Mouse (Mus musculus) heart, embryonic 14.5 days (tissue): ENCODE results near the gene Gpc5. TPM values are rescaled to one million over a fixed set of nuclear protein-coding genes. Genes with fewer than 3 reads are reported as not detected.
"Not testable (repeated sequence)": the region's sequence is repeated elsewhere in the genome, so short reads cannot be mapped to it uniquely, and the experiment has no call there.

ENCODE experiments used
- ATAC-seq: fragments of 200-750 bp; cut with Nextera tagmentation; 2 replicates; pipeline ENCODE4 v1.8.0; 2017; ENCODE audit warnings: low read depth, moderate TSS enrichment; ENCODE audit not compliant: insufficient number of reproducible peaks, insufficient read depth, low FRiP score
- H3K27ac ChIP-seq, 2 experiments: fragments of 200-500 bp in 1 of 2; fragments of 300-500 bp in 1 of 2; sonication (generic) in 1 of 2; replicated peaks in 1 of 2; 2 replicates each; pipeline ENCODE4 v1.5.1; 2012 to 2014; ENCODE audit warnings: low read depth in 2 of 2, low read length in 2 of 2, control low read depth in 1 of 2, mild to moderate bottlenecking in 1 of 2, mixed read lengths in 1 of 2; ENCODE audit not compliant: control insufficient read depth in 1 of 2, insufficient read depth in 1 of 2
- H3K27me3 ChIP-seq: fragments of 300-500 bp; sonication (generic); 2 replicates; pipeline ENCODE4 v1.6.1; 2014; ENCODE audit warnings: mild to moderate bottlenecking, low read length, control low read depth; ENCODE audit not compliant: control insufficient read depth, insufficient read depth
- H3K36me3 ChIP-seq: fragments of 300-500 bp; sonication (generic); 2 replicates; pipeline ENCODE4 v1.6.1; 2014; ENCODE audit warnings: mild to moderate bottlenecking, control low read depth, low read length, mixed read lengths; ENCODE audit not compliant: control insufficient read depth, insufficient read depth
- H3K4me1 ChIP-seq, 2 experiments: fragments of 200-500 bp in 1 of 2; fragments of 300-500 bp in 1 of 2; sonication (generic) in 1 of 2; 2 replicates each; pipeline ENCODE4 v1.6.1; 2012 to 2014; ENCODE audit warnings: low read length in 2 of 2, control low read depth in 1 of 2, mixed read lengths in 1 of 2; ENCODE audit not compliant: control insufficient read depth in 2 of 2, insufficient read depth in 2 of 2
- H3K4me2 ChIP-seq: fragments of 300-500 bp; sonication (generic); 2 replicates; pipeline ENCODE4 v1.6.1; 2014; ENCODE audit warnings: mild to moderate bottlenecking, low read length
- H3K4me3 ChIP-seq, 2 experiments: fragments of 200-500 bp in 1 of 2; fragments of 300-500 bp in 1 of 2; sonication (generic) in 1 of 2; 2 replicates each; pipeline ENCODE4 v1.5.1; 2012 to 2014; ENCODE audit warnings: low read length in 2 of 2, mild to moderate bottlenecking in 2 of 2, control low read depth in 1 of 2, low read depth in 1 of 2, moderate library complexity in 1 of 2; ENCODE audit not compliant: control insufficient read depth in 1 of 2, insufficient read depth in 1 of 2
- H3K9ac ChIP-seq: fragments of 300-500 bp; sonication (generic); 2 replicates; pipeline ENCODE4 v1.6.1; 2014; ENCODE audit warnings: mild to moderate bottlenecking, low read length
- H3K9me3 ChIP-seq: fragments of 300-500 bp; sonication (generic); 2 replicates; pipeline ENCODE4 v1.6.1; 2016; ENCODE audit warnings: low read length, control low read depth; ENCODE audit not compliant: control insufficient read depth
- WGBS: fragments of 180-500 bp; shearing (Covaris S2); extraction: QIAGEN DNeasy Blood & Tissue Kit; methylation state at CpG from one replicate; pipeline ENCODE4 v1.1.7; 2014; 5-methylcytosine and 5-hydroxymethylcytosine counted together
- polyA plus RNA-seq: library from polyadenylated mRNA; unstranded; fragments of >200 nt; fragmentation: Nextera tagmentation; extraction: Ambion mirVana; gene quantifications from 2 replicates; pipeline ENCODE4 v1.2.1, GENCODE M21; 2014

Gpc5 gene
- polyA plus RNA-seq, 1 experiment from 2014 or later, result 0.32 TPM

DNA sequence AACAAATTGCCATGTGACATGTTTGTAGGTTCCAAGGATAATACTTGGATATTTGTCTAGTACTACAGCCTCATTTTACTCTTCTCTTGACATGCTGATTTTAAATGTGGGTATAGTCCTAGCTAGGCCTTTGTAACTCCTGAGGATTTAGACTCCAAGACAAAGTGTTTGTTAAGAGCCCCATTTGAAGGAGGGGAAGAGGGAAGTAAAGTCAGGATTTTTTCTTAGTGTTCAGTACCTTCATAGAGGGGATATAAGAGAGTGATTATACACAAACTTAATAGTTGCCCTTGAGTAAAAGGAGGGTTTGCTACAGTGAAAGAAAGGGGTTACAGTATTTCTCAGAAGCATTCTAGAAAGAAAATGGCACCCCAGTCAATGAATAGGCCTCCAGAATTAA lies 42.2 kb upstream of the Gpc5 start:
- Histone ChIP-seq H3K4me3 (no peak overlapping the region), H3K27me3 (no peaks in the 10 kb centered on the region), H3K27ac (no peak overlapping the region), H3K9me3 (no peaks in the 10 kb centered on the region), H3K4me2 (no peak overlapping the region), H3K36me3 (peaks cover 41% of the 10 kb centered on the region), H3K4me1 (peaks cover 0 to 8% of the 10 kb centered on the region in 2 experiments; a peak in 2 of 4 replicates), H3K9ac (no peak overlapping the region)
- ATAC-seq, result no peak

GRCm38 (mm10) chr14:115051106-115051760 lies 40.8 kb upstream of the Gpc5 start:
- ATAC-seq, result no peak
- no peak overlapping the region for H3K27ac ChIP-seq

GRCm38 (mm10) chr14:115052371-115052770 lies 39.6 kb upstream of the Gpc5 start:
- no peaks in the 10 kb centered on the region; a peak in 1 of 4 replicates for H3K4me1 ChIP-seq
- H3K9ac ChIP-seq, result no peak overlapping the region
- no peak overlapping the region for H3K4me2 ChIP-seq
- 87% methylated on average over 4 of the region's 4 CpGs for WGBS
- H3K27me3 ChIP-seq, result no peaks in the 10 kb centered on the region
- no peak overlapping the region for H3K27ac ChIP-seq
- no peak for ATAC-seq
- no peaks in the 10 kb centered on the region for H3K9me3 ChIP-seq
- no peak overlapping the region for H3K4me3 ChIP-seq
- peaks cover 16% of the 10 kb centered on the region for H3K36me3 ChIP-seq

More at GRCm38 (mm10) chr14:115051106-115051760, 40.8 kb upstream of the Gpc5 start:
- H3K9ac ChIP-seq, result no peak overlapping the region
- H3K9me3 ChIP-seq, result no peaks in the 10 kb centered on the region
- WGBS, result 73% methylated on average over 5 of the region's 5 CpGs
- no peak overlapping the region for H3K4me3 ChIP-seq
- H3K36me3 ChIP-seq, result peaks cover 27% of the 10 kb centered on the region
- H3K27me3 ChIP-seq, result no peaks in the 10 kb centered on the region
- H3K4me1 ChIP-seq, result no peaks in the 10 kb centered on the region; a peak in 1 of 4 replicates
- no peak overlapping the region for H3K4me2 ChIP-seq

GRCm38 (mm10) chr14:115054252-115054651 lies 37.8 kb upstream of the Gpc5 start:
- Histone ChIP-seq H3K9ac (no peak overlapping the region), H3K4me1 (no peaks in the 10 kb centered on the region; a peak in 1 of 4 replicates), H3K4me3 (no peak overlapping the region), H3K27me3 (no peaks in the 10 kb centered on the region), H3K4me2 (no peak overlapping the region), H3K36me3 (no peaks in the 10 kb centered on the region; the same call in 1 of the 2 replicates), H3K27ac (no peak overlapping the region), H3K9me3 (no peaks in the 10 kb centered on the region)
- 89% methylated on average over 4 of the region's 4 CpGs for WGBS
- no peak for ATAC-seq

- 85% methylated on average over 4 of the region's 4 CpGs for WGBS
- Histone ChIP-seq H3K27ac (no peak overlapping the region), H3K9me3 (no peaks in the 10 kb centered on the region), H3K4me3 (no peak overlapping the region), H3K4me2 (no peak overlapping the region), H3K9ac (no peak overlapping the region), H3K36me3 (no peaks in the 10 kb centered on the region; the same call in 1 of the 2 replicates), H3K4me1 (no peaks in the 10 kb centered on the region), H3K27me3 (no peaks in the 10 kb centered on the region)
- no peak for ATAC-seq
Observed at GRCm38 (mm10) chr14:115057524-115057923, 34.5 kb upstream of the Gpc5 start.

DNA sequence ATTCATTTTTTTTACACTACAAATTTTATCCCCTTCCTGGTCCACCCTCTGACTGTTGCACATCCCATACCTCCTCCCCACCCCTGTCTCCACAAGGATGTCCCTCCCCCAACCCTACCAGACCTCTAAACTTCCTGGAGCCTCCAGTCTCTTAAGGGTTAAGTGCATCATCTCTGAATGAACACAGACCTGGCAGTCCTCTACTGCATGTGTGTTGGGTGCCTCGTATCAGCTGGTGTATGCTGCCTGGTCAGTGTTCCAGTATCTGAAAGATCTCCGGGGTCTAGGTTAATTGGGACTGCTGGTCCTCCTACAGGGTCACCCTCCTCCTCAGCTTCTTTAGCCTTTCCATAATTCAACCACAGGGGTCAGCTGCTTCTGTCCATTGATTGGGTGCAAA lies 25.9 kb upstream of the Gpc5 start:
- WGBS, result 65% methylated on average over 2 of the region's 2 CpGs
- not testable (repeated sequence) for H3K9ac ChIP-seq, H3K27me3 ChIP-seq, H3K27ac ChIP-seq, H3K4me2 ChIP-seq, ATAC-seq, H3K4me3 ChIP-seq, H3K9me3 ChIP-seq, H3K36me3 ChIP-seq, H3K4me1 ChIP-seq

DNA sequence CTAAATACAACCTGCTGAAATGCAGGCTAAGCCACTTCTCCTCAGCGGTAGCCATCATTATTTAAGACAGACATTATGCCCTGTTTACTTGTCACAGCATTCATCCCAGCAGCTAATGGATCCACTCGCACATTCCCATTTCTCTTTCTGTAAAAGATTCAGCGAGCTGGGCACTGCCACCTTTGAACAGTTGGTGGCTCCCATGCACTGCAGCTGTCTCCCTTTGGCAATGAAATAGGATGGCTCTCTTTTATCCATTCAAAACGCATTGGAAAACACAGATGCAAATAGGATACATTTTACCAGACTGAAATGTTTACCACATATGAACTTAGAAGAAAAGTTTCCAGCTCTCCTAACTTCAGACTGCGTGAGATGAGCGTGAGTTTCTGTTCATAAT lies 21.5 kb upstream of the Gpc5 start:
- H3K9ac ChIP-seq, result no peak overlapping the region
- H3K4me2 ChIP-seq, result no peak overlapping the region
- no peak overlapping the region for H3K27ac ChIP-seq
- no peak for ATAC-seq
- no peaks in the 10 kb centered on the region for H3K4me1 ChIP-seq
- H3K27me3 ChIP-seq, result no peaks in the 10 kb centered on the region
- WGBS, result 38% methylated on average over 6 of the region's 6 CpGs
- no peak overlapping the region for H3K4me3 ChIP-seq
- H3K36me3 ChIP-seq, result no peaks in the 10 kb centered on the region
- no peaks in the 10 kb centered on the region for H3K9me3 ChIP-seq

DNA sequence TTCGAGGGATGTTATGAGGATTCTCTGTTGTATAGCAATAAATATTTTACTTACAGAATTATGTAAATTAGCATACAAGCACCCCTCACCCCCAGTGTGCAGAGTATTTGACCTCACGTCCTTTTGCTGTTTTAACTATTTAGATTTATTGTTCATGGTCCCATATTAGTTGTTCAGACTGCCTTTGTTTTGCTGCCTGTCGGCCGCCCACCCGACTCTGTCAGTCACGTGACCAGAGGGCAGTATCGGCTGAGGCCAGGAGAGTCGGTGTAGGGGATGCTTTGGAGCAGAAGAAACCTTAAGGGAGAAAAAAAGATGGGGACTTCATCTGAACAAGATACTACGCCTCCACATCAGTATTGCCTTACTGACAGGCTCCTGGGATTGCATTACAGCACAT lies 14.7 kb upstream of the Gpc5 start:
- ATAC-seq, result no peak

More for the DNA sequence above, 14.7 kb upstream of the Gpc5 start:
- no peaks in the 10 kb centered on the region for H3K9me3 ChIP-seq
- no peak overlapping the region for H3K9ac ChIP-seq
- no peak overlapping the region for H3K27ac ChIP-seq
- H3K4me1 ChIP-seq, result no peaks in the 10 kb centered on the region
- WGBS, result 53% methylated on average over 9 of the region's 9 CpGs
- no peak overlapping the region for H3K4me3 ChIP-seq
- H3K4me2 ChIP-seq, result no peak overlapping the region
- no peaks in the 10 kb centered on the region for H3K36me3 ChIP-seq
- H3K27me3 ChIP-seq, result no peaks in the 10 kb centered on the region
